Mouse (Mus musculus) forebrain, embryonic 11.5 days (tissue): ENCODE measurements at regions not wholly inside any gene's neighbourhood (a gene's known extent, or its start where the extent isn't known, plus 50 kb on each side); places are given as distances from the start of the nearest gene placed in this dataset.

Experiments used
- ATAC-seq: fragments of 200-750 bp; cut with Nextera tagmentation; replicated peaks from 2 replicates; pipeline ENCODE4 v1.8.0; 2017; ENCODE audit warnings: moderate TSS enrichment; ENCODE audit not compliant: low FRiP score
- DNase-seq: peaks from one replicate; pipeline ENCODE4 v3.0.0-alpha.2; 2017; ENCODE audit warnings: low spot score
- H3K27ac ChIP-seq: fragments of 300-500 bp; sonication (generic); 2 replicates; pipeline ENCODE4 v1.5.1; 2014; ENCODE audit warnings: low read depth, low read length
- H3K27me3 ChIP-seq: fragments of 300-500 bp; sonication (generic); 2 replicates; pipeline ENCODE4 v1.6.1; 2014; ENCODE audit warnings: mild to moderate bottlenecking, low read length, mixed read lengths; ENCODE audit not compliant: control insufficient read depth, insufficient read depth
- H3K36me3 ChIP-seq: fragments of 300-500 bp; sonication (generic); 2 replicates; pipeline ENCODE4 v1.6.1; 2014; ENCODE audit warnings: mild to moderate bottlenecking, low read length, moderate library complexity, mixed read lengths; ENCODE audit not compliant: control insufficient read depth, insufficient read depth
- H3K4me1 ChIP-seq: fragments of 300-500 bp; sonication (generic); replicated peaks from 2 replicates; pipeline ENCODE4 v1.6.1; 2014; ENCODE audit warnings: low read length, mixed read lengths; ENCODE audit not compliant: control insufficient read depth, insufficient read depth
- H3K4me2 ChIP-seq: fragments of 300-500 bp; sonication (generic); 2 replicates; pipeline ENCODE4 v1.6.1; 2014; ENCODE audit warnings: low read depth, mild to moderate bottlenecking, low read length, moderate library complexity, mixed read lengths; ENCODE audit not compliant: severe bottlenecking
- H3K4me3 ChIP-seq: fragments of 300-500 bp; sonication (generic); 2 replicates; pipeline ENCODE4 v1.5.1; 2014; ENCODE audit warnings: low read depth, low read length
- H3K9ac ChIP-seq: fragments of 300-500 bp; sonication (generic); 2 replicates; pipeline ENCODE4 v1.6.1; 2014; ENCODE audit warnings: low read length
- H3K9me3 ChIP-seq: fragments of 300-500 bp; sonication (generic); 2 replicates; pipeline ENCODE4 v1.6.1; 2016; ENCODE audit warnings: low read length, mixed read lengths; ENCODE audit not compliant: control insufficient read depth
- WGBS: fragments of 180-500 bp; shearing (Covaris S2); extraction: QIAGEN DNeasy Blood & Tissue Kit; methylation state at CpG from one replicate; pipeline ENCODE4 v1.1.7; 2014; 5-methylcytosine and 5-hydroxymethylcytosine counted together

DNA sequence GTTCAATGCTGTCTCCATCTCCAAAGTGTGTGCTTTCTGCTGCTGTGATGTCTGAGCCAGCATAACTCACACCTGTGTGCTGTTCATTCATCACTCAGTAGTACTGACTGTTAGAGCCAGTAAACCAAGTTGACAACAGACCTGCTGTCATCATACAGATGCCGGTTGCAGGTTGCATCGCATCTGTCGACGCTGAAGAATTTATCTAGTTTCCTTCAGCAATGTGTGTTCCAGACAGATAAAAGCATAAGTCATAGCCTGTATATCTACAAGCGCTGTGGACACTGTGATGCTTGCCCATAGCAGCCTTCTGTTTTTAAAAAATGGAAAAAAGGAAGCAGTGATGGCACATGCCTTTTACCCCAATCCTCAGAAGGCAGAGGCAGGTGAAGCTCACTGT, 524.6 kb upstream of the Adamts9 start:
- no peak overlapping the region for H3K9ac ChIP-seq
- DNase-seq (no peak), ATAC-seq (no peak)
- WGBS = 95% methylated on average over 5 of the region's 5 CpGs
- H3K4me1 ChIP-seq = no peaks in the 10 kb centered on the region
- no peaks in the 10 kb centered on the region for H3K27me3 ChIP-seq
- H3K4me3 ChIP-seq = no peak overlapping the region
- H3K36me3 ChIP-seq = no peaks in the 10 kb centered on the region
- H3K4me2 ChIP-seq = no peak overlapping the region
- no peak overlapping the region for H3K27ac ChIP-seq
- no peaks in the 10 kb centered on the region for H3K9me3 ChIP-seq

- no peak overlapping the region for H3K4me3 ChIP-seq
- ATAC-seq (no peak), DNase-seq (no peak)
- no peak overlapping the region for H3K9ac ChIP-seq
- WGBS = 91% methylated on average over 4 of the region's 4 CpGs
- no peaks in the 10 kb centered on the region for H3K36me3 ChIP-seq
- H3K27ac ChIP-seq = no peak overlapping the region
- no peaks in the 10 kb centered on the region for H3K4me1 ChIP-seq
- no peaks in the 10 kb centered on the region for H3K27me3 ChIP-seq
- no peak overlapping the region for H3K4me2 ChIP-seq
- no peaks in the 10 kb centered on the region for H3K9me3 ChIP-seq
Measured at GRCm38 (mm10) chr6:93462861-93463260, 519.6 kb upstream of the Adamts9 start.

- H3K27me3 ChIP-seq = no peaks in the 10 kb centered on the region
- no peak overlapping the region for H3K9ac ChIP-seq
- no peak overlapping the region for H3K4me3 ChIP-seq
- DNase-seq = no peak
- H3K27ac ChIP-seq = no peak overlapping the region
- no peaks in the 10 kb centered on the region for H3K9me3 ChIP-seq
- H3K36me3 ChIP-seq = no peaks in the 10 kb centered on the region
- H3K4me1 ChIP-seq = no peaks in the 10 kb centered on the region
- 90% methylated on average over 3 of the region's 3 CpGs for WGBS
- no peak overlapping the region for H3K4me2 ChIP-seq
- ATAC-seq = no peak
Measured at GRCm38 (mm10) chr6:93461374-93461773, 518.1 kb upstream of the Adamts9 start.

DNA sequence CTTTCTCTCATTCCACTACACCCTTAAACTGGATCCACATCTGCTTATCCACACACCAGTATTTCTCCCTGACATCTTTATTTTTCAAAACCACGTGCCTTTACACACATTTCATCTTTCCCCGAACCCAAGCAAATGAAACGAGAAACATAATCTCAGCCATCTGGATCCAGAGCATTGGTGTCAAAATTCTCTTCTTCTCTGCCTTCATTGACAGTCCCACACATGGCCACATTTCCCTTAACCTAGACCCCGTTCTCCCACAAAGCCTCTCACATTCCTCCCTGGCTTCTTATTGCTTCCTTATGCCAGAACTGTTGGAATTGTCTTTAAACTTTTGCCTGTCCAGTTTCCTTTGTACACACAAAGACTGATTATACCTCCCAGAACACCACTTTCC, 514.3 kb upstream of the Adamts9 start:
- Histone ChIP-seq H3K4me1 (no peaks in the 10 kb centered on the region), H3K9ac (no peak overlapping the region), H3K9me3 (no peaks in the 10 kb centered on the region), H3K27ac (no peak overlapping the region), H3K4me3 (no peak overlapping the region), H3K36me3 (no peaks in the 10 kb centered on the region), H3K27me3 (no peaks in the 10 kb centered on the region), H3K4me2 (no peak overlapping the region)
- 73% methylated on average over 4 of the region's 4 CpGs for WGBS
- no peak for ATAC-seq
- DNase-seq = no peak

DNA sequence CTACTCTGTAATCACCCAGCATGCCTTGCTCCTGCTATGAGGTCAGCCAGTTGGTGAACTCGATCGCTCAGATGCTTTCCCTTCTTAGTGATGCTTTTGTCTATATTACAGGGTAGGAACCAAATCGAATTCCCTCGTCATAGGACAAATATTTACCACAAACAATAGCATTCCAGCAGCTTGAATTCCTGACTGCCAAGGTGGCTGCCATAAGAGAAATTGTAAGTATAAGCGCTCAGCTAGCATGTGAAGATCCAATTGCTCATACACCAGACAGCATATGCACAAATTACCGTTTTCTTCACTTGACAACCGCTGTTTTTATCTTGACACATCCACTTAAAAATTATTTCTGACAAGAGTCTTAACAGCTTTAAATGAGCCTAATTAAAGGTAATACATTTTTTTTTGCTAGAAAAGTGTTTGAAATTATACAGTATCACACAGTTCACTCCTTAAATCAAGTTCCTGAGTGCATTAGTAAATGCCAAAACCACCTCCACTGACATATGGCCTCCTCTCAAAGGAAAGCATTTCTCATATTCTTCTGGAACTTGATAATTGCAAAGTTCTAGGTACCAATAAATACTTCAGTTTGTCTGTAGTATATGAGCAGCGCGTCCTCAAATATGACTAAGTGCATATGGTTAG, 513.2 kb upstream of the Adamts9 start:
- Histone ChIP-seq H3K9ac (no peak overlapping the region), H3K27me3 (no peaks in the 10 kb centered on the region), H3K27ac (no peak overlapping the region), H3K4me3 (no peak overlapping the region), H3K4me1 (no peaks in the 10 kb centered on the region), H3K9me3 (no peaks in the 10 kb centered on the region), H3K4me2 (no peak overlapping the region), H3K36me3 (no peaks in the 10 kb centered on the region)
- DNase-seq (no peak), ATAC-seq (no peak)
- WGBS = 91% methylated on average over 9 of the region's 9 CpGs

- WGBS = 84% methylated on average over 16 of the region's 16 CpGs
- Histone ChIP-seq H3K36me3 (no peaks in the 10 kb centered on the region), H3K27me3 (no peaks in the 10 kb centered on the region), H3K27ac (no peak overlapping the region), H3K4me2 (no peak overlapping the region), H3K9me3 (no peaks in the 10 kb centered on the region), H3K4me1 (peaks cover 9% of the 10 kb centered on the region; the same call in 1 of the 2 replicates), H3K9ac (no peak overlapping the region), H3K4me3 (no peak overlapping the region)
- ATAC-seq (no peak), DNase-seq (no peak)
Measured at GRCm38 (mm10) chr6:93445568-93445967, 502.3 kb upstream of the Adamts9 start.

- no peak overlapping the region for H3K4me2 ChIP-seq
- DNase-seq (no peak), ATAC-seq (no peak)
- H3K36me3 ChIP-seq = no peaks in the 10 kb centered on the region
- WGBS = 60% methylated on average over 5 of the region's 5 CpGs
- H3K9me3 ChIP-seq = no peaks in the 10 kb centered on the region
- H3K4me3 ChIP-seq = no peak overlapping the region
- peaks cover 9% of the 10 kb centered on the region; the same call in 1 of the 2 replicates for H3K4me1 ChIP-seq
- no peak overlapping the region for H3K9ac ChIP-seq
- no peak overlapping the region for H3K27ac ChIP-seq
- no peaks in the 10 kb centered on the region for H3K27me3 ChIP-seq
Measured at GRCm38 (mm10) chr6:93445124-93445523, 501.8 kb upstream of the Adamts9 start.

- ATAC-seq (peak; percentile 63), DNase-seq (peak; percentile 58)
- no peaks in the 10 kb centered on the region for H3K27me3 ChIP-seq
- H3K4me1 ChIP-seq = peaks cover 9% of the 10 kb centered on the region; the same call in 1 of the 2 replicates
- peak overlapping the region; percentile 15; the same call in 1 of the 2 replicates for H3K4me2 ChIP-seq
- H3K9ac ChIP-seq = no peak overlapping the region
- WGBS = 16% methylated on average over 11 of the region's 11 CpGs
- no peaks in the 10 kb centered on the region for H3K9me3 ChIP-seq
- no peak overlapping the region for H3K4me3 ChIP-seq
- H3K36me3 ChIP-seq = no peaks in the 10 kb centered on the region
- no peak overlapping the region for H3K27ac ChIP-seq
Measured at GRCm38 (mm10) chr6:93443766-93444557, 500.7 kb upstream of the Adamts9 start.

DNA sequence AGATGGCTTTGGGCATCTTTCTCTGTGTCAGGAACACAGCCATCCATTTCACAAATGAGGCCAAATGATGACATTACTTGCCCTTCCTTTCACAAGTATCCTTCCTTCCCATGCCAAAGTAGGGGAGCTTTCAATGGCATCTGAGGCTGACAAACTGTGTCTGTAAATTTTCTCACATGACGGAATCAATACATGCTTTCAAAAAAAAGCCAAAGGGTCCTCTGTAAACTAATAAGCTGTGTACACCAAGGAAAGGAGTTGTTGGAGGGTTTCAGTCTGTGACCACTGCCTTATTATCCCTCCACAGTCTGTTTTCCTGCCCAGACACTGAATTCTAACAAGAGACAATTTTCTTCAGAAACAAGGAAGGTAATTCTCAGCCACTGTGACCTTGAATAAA, 490.2 kb upstream of the Adamts9 start:
- ATAC-seq (no peak), DNase-seq (no peak)
- Histone ChIP-seq H3K4me1 (no peaks in the 10 kb centered on the region), H3K4me3 (no peak overlapping the region), H3K36me3 (no peaks in the 10 kb centered on the region), H3K9me3 (no peaks in the 10 kb centered on the region), H3K4me2 (no peak overlapping the region), H3K9ac (no peak overlapping the region), H3K27me3 (no peaks in the 10 kb centered on the region), H3K27ac (no peak overlapping the region)
- 66% methylated on average over 1 of the region's 1 CpGs for whole genome bisulfite sequencing
